16 mouse cellular contexts compared by ENCODE assay signal in the genomic region with DNA sequence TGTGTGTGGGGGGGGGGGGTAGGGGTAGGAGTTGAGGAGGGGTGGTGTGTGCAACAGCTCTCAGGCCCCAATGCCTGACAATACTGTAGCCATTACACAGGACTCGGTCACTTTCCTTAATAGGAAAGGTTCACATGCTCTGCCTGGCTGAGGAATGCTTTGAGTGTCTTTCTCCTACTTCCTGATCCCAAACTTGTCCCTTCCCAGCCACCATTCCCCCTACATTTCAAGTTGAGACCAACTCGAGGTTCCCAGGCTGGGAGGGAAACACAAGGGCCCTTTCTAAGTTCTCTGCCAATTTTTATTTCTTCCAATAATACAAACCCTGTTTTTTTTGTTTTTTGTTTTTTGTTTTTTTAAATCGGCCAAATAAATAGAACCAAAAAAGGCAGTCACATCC.
A peak's percentile ranks its signal among the peaks of the same experiment; 100 is the strongest.
DNase-seq lines count a peak whose midpoint lies in the region; ATAC-seq and TF ChIP-seq lines count a peak whose summit lies in the region.
"Had no signal": no experiment of that assay in that cellular context is flagged by ENCODE, and none has a peak within 500 bp of the region (broad histone marks: within the 10 kb centered on the region; RNA-seq: fewer than 3 reads in every experiment).

No protein-coding gene starts in this region.

- no peaks in the 10 kb centered on the region for H3K36me3 ChIP-seq in hindbrain, embryonic 13.5 days
- H3K36me3 ChIP-seq in hindbrain, postnatal 0 days (ENCODE audit: insufficient read depth, low read length), result no peaks in the 10 kb centered on the region
- H3K36me3 ChIP-seq in lung, postnatal 0 days (ENCODE audit: insufficient read depth, low read length), result no peaks in the 10 kb centered on the region
- no peaks in the 10 kb centered on the region for H3K36me3 ChIP-seq in limb, embryonic 13.5 days
- H3K36me3 ChIP-seq: embryonic facial prominence, embryonic 13.5 days; forebrain, embryonic 15.5 days; heart, embryonic 12.5 days; limb, embryonic 15.5 days; liver, embryonic 15.5 days had no signal

- no peaks in the 10 kb centered on the region for H3K9me3 ChIP-seq in hindbrain, embryonic 13.5 days
- no peaks in the 10 kb centered on the region for H3K9me3 ChIP-seq in hindbrain, postnatal 0 days (ENCODE audit: low read length)
- H3K9me3 ChIP-seq in lung, postnatal 0 days (ENCODE audit: low read length), result no peaks in the 10 kb centered on the region
- H3K9me3 ChIP-seq in limb, embryonic 13.5 days, result no peaks in the 10 kb centered on the region
- H3K9me3 ChIP-seq: embryonic facial prominence, embryonic 13.5 days; forebrain, embryonic 15.5 days; heart, embryonic 12.5 days; limb, embryonic 15.5 days; liver, embryonic 15.5 days had no signal

- TF ChIP-seq CTCF in hindbrain, postnatal 0 days (IDR thresholded peaks at IDR 0.05; ENCODE audit: low read depth), result no peak
- no peak for TF ChIP-seq CTCF in lung, postnatal 0 days (IDR thresholded peaks at IDR 0.05)

- peak overlapping the region; percentile 25; the same call in 1 of the 2 replicates for H3K27ac ChIP-seq in hindbrain, embryonic 13.5 days
- H3K27ac ChIP-seq in hindbrain, postnatal 0 days, result no peak overlapping the region
- no peak overlapping the region for H3K27ac ChIP-seq in lung, postnatal 0 days (ENCODE audit: low read length)
- H3K27ac ChIP-seq in limb, embryonic 13.5 days, result peak overlapping the region; percentile 84; the same call in 1 of the 2 replicates
- H3K27ac ChIP-seq: embryonic facial prominence, embryonic 13.5 days; forebrain, embryonic 15.5 days; hindbrain, embryonic 14.5 days; limb, embryonic 15.5 days; liver, embryonic 15.5 days had no signal

- no peak for DNase-seq in hindbrain, postnatal 0 days (ENCODE audit: low spot score)
- peak; percentile 31 for DNase-seq in lung, postnatal 10 days
- no peak for DNase-seq in lung, postnatal 0 days (ENCODE audit: low spot score)
- DNase-seq in kidney, postnatal 14 days, result peak; percentile 26
- DNase-seq in frontal cortex, postnatal 36 days (ENCODE audit: low spot score in 2 of 2), result no peak
- DNase-seq: cerebellum, postnatal 36 days; thymus, postnatal 25 days had no signal

- 48% methylated on average over 3 of the region's 3 CpGs for WGBS in hindbrain, embryonic 13.5 days
- 41% methylated on average over 3 of the region's 3 CpGs for WGBS in hindbrain, postnatal 0 days
- 40% methylated on average over 3 of the region's 3 CpGs for WGBS in lung, postnatal 0 days
- WGBS in limb, embryonic 13.5 days, result 22% methylated on average over 3 of the region's 3 CpGs

- H3K9ac ChIP-seq in hindbrain, embryonic 13.5 days, result no peak overlapping the region
- H3K9ac ChIP-seq in hindbrain, postnatal 0 days (replicated peaks; ENCODE audit: low read length), result no peak overlapping the region
- H3K9ac ChIP-seq in lung, postnatal 0 days (replicated peaks; ENCODE audit: low read depth), result no peak overlapping the region
- H3K9ac ChIP-seq in limb, embryonic 13.5 days, result no peak overlapping the region
- H3K9ac ChIP-seq: embryonic facial prominence, embryonic 13.5 days; forebrain, embryonic 15.5 days; heart, embryonic 12.5 days; hindbrain, embryonic 14.5 days; limb, embryonic 15.5 days; liver, embryonic 15.5 days had no signal

- H3K4me3 ChIP-seq in hindbrain, embryonic 13.5 days, result no peak overlapping the region
- no peak overlapping the region for H3K4me3 ChIP-seq in hindbrain, postnatal 0 days (ENCODE audit: low read length)
- H3K4me3 ChIP-seq in lung, postnatal 0 days (ENCODE audit: low read depth, low read length), result no peak overlapping the region
- H3K4me3 ChIP-seq in limb, embryonic 13.5 days, result no peak overlapping the region
- H3K4me3 ChIP-seq: embryonic facial prominence, embryonic 13.5 days; forebrain, embryonic 15.5 days; heart, embryonic 12.5 days; limb, embryonic 15.5 days; liver, embryonic 15.5 days had no signal

- peaks cover 13% of the 10 kb centered on the region for H3K4me1 ChIP-seq in hindbrain, embryonic 13.5 days (replicated peaks)
- no peaks in the 10 kb centered on the region for H3K4me1 ChIP-seq in hindbrain, postnatal 0 days (ENCODE audit: insufficient read depth, low read length)
- H3K4me1 ChIP-seq in lung, postnatal 0 days (ENCODE audit: insufficient read depth, low read depth, low read length), result no peaks in the 10 kb centered on the region
- peaks cover 30% of the 10 kb centered on the region for H3K4me1 ChIP-seq in limb, embryonic 13.5 days
- H3K4me1 ChIP-seq: liver, embryonic 15.5 days had no signal

- H3K27me3 ChIP-seq in hindbrain, embryonic 13.5 days, result no peaks in the 10 kb centered on the region; the same call in 1 of the 2 replicates
- no peaks in the 10 kb centered on the region for H3K27me3 ChIP-seq in hindbrain, postnatal 0 days (ENCODE audit: insufficient read depth, low read length)
- no peaks in the 10 kb centered on the region for H3K27me3 ChIP-seq in lung, postnatal 0 days (replicated peaks; ENCODE audit: insufficient read depth, low read length)
- peaks cover 12% of the 10 kb centered on the region for H3K27me3 ChIP-seq in limb, embryonic 13.5 days
- H3K27me3 ChIP-seq: embryonic facial prominence, embryonic 13.5 days; forebrain, embryonic 15.5 days; heart, embryonic 12.5 days; liver, embryonic 15.5 days had no signal

- ATAC-seq in hindbrain, embryonic 13.5 days (ENCODE audit: low FRiP score), result no peak
- ATAC-seq in hindbrain, postnatal 0 days, result no peak
- ATAC-seq in lung, postnatal 0 days, result no peak
- ATAC-seq in limb, embryonic 13.5 days (ENCODE audit: low FRiP score, low read depth), result no peak
- ATAC-seq: forebrain, embryonic 15.5 days; midbrain, embryonic 16.5 days had no signal

- no peak overlapping the region for H3K4me2 ChIP-seq in hindbrain, embryonic 13.5 days
- no peak overlapping the region for H3K4me2 ChIP-seq in hindbrain, postnatal 0 days (ENCODE audit: low read depth, low read length)
- no peak overlapping the region for H3K4me2 ChIP-seq in lung, postnatal 0 days (replicated peaks; ENCODE audit: low read depth, low read length)
- peak overlapping the region; percentile 38; the same call in 1 of the 2 replicates for H3K4me2 ChIP-seq in limb, embryonic 13.5 days (replicated peaks)
- H3K4me2 ChIP-seq: embryonic facial prominence, embryonic 13.5 days; forebrain, embryonic 15.5 days; heart, embryonic 12.5 days; hindbrain, embryonic 14.5 days; liver, embryonic 15.5 days had no signal

- no peak for TF ChIP-seq EP300 in lung, postnatal 0 days (IDR thresholded peaks at IDR 0.05)

Comparison
In these comparisons a context has a peak if more than half of its experiments do, and no peak if none do; other contexts are left out.
1. H3K27ac ChIP-seq: peak in hindbrain, embryonic 13.5 days (single experiment) and limb, embryonic 13.5 days (single experiment); none in hindbrain, postnatal 0 days (single experiment) and lung, postnatal 0 days (single experiment).
2. DNase-seq: peak in lung, postnatal 10 days (single experiment) and kidney, postnatal 14 days (single experiment); none in hindbrain, postnatal 0 days (single experiment), lung, postnatal 0 days (single experiment) and frontal cortex, postnatal 36 days (0 of 2).